Mouse (Mus musculus) cerebellum, adult 18-20 months (tissue): ENCODE results near the gene Gm20661.

ENCODE experiments used
- DNase-seq, 2 experiments: peaks; one replicate each; pipeline ENCODE4 v3.0.0; 2021

Gene Gm20661

DNA sequence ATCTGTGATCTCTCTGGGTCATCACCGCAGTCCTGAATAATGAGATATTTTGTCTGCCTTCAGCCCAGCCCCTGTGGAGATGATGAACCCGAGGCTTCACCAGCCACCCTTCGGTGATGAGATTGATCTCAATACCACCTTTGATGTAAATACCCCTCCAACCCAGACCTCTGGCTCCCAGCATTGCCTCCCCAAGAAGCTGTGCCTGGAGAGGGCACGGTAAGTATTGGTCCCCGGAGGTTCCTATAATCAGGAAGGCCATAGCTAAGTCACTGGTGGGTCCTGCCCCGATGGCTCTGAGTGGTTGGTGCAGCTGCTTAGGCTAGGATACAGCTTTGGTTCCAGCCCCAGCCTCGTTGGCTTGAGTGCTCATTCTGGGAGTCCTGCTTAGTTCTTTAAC lies 14.3 kb upstream of the Gm20661 start:
- DNase-seq = no peak

DNA sequence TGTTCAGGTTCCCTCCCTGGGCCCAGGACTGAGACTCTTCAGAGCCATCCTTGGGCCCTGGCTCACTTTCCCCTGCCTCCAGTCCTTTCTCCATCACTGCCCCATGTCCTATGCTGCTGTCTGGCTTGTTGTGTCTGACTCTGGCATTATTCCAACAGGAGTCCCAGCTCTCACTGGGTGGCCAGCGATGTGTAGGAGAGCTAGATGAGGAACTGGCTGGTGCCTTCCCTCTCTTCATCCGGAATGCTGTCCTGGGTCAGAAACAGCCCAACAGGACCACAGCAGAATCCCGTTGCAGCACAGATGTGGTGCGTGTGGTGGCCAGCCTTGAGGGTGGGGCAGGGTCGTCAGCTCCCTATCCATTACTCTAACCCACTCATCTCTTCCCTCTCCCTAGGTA lies 12.5 kb upstream of the Gm20661 start:
- DNase-seq = no peak

DNA sequence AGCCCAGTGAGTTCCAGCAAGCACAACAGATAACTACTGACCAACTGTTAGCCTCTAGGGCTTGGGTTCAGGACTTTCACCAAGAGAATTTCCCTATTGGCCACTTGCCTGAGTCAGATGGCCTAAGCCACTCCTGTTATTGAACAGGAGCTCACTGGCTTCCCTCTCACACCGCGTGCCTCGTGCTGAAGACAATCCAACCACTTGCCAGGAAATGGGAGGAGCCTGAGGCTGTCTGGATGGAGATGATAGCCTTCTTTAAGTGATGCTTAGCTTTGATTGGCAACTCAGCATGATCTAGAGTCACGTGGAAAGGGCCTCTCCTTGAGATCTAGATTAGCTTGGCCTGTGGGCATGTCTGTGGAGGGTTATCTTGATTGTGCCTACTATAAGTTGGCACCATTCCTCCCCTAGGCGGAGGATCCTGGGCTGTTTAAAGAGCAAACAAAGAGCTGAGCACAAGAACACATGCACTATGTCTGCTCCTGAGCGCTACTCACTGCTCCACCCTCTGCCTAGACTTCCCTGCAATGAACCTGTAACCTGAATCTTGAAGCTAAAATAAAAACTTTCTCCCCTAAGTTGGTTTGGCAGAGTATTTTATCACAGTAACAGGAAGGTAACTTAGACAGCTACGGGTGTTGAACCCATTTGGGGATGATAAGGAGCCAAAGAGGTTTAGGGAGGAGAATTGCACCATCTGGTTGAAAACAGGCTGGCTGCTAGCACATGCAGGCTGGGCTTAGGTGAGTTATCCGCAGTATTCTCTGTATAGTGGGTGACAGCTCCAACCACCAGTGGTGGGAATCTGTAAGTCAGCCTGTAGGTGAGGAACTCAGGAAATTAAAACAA lies 10.9 kb upstream of the Gm20661 start:
- DNase-seq = no peak

DNA sequence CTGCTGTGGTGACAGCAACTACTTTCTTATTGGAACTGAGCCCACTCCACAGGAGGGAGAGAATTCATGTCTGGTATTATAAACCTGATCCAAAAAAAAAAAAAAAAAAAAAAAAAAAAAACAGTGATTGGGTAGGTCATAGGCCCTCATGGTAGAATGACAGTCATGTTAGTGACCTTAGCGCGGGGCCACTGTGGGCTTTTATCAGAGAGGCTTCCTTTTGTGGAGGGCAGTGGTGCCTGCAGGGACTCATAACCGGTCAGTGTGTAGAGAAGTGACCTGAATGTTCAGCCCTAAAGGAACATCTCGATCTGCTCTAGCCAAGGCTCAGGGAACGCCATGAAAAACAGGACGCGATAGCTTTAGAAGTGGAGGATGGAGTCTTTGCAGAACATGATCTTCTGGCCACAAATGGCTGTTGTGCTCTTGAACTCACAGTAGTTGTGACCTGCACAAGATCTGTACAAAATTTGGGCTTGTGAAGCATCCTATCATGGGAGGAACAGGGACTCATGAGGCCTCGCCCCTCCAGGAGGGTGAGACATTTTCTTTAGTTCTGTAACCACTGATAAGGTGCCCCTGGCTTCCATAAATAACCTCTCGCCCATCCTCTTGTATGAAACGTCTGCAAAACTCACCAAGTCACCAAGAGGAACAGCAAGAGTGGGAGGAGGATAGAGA lies 8.2 kb upstream of the Gm20661 start:
- no peak for DNase-seq

DNA sequence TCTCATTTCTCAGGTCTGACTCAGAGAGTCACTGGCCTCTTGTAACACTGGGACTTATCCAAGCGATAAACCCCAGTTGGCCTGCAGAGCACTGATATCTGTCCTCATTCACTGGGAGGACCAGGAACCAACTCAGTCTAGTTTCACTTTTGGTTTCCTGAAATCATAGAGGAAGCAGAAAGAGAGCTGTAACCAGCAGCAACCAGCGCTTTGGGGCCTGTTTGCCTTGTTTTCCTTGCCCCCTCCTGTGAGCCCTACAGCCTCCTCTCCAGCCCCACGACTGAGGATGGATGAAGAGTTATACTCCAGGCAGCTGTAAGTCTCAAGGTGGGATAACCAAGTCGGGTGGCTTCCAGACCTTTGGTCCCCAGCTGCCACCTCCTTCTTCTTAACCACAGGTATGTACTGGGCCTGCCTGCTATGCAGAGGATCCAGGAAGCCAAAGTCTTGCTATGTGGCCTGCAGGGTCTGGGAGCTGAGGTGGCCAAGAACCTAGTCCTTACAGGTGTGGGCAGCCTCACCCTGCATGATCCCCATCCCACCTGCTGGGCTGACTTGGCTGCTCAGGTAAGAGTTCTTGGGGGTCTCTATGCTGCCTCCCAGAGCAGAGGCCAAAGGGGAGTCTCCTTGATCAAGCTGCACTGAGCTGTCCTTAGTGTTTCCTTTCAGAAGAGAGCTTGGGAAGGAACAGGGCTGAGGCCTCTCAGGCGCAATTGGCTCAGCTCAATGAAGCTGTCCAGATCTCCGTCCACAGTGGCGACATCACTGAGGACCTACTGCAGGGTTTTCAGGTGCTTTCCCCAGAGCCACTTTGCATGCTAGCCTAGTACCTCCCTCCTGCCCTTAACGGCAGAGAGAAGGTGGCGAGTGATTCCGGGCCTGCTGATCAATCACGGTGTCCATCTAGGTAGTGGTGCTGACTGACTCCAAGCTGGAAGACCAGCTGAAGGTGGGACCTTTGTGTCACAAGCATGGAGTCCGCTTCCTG lies 7.2 kb upstream of the Gm20661 start, which contains the start of gene Uba7:
Uba7 (plus strand) TSS at position 107 of the 988 bp plus-strand sequence.
- no peak for DNase-seq

DNA sequence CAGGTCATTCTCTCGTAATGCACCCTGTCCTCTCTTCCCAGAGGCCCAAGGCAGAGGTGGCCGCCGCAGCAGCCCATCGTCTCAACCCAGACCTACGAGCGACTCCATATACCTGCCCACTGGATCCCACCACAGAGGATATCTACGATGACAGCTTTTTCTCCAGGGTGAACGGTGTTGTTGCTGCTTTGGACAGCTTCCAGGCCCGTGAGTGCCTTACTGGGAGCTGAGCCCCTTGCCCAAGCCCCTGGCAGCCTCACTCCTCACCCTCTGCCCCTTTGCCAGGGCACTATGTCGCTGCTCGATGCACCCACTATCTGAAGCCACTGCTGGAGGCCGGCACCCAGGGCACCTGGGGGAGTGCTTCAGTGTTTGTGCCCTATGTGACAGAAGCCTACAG lies 4.0 kb upstream of the Gm20661 start:
- no peak for DNase-seq

DNA sequence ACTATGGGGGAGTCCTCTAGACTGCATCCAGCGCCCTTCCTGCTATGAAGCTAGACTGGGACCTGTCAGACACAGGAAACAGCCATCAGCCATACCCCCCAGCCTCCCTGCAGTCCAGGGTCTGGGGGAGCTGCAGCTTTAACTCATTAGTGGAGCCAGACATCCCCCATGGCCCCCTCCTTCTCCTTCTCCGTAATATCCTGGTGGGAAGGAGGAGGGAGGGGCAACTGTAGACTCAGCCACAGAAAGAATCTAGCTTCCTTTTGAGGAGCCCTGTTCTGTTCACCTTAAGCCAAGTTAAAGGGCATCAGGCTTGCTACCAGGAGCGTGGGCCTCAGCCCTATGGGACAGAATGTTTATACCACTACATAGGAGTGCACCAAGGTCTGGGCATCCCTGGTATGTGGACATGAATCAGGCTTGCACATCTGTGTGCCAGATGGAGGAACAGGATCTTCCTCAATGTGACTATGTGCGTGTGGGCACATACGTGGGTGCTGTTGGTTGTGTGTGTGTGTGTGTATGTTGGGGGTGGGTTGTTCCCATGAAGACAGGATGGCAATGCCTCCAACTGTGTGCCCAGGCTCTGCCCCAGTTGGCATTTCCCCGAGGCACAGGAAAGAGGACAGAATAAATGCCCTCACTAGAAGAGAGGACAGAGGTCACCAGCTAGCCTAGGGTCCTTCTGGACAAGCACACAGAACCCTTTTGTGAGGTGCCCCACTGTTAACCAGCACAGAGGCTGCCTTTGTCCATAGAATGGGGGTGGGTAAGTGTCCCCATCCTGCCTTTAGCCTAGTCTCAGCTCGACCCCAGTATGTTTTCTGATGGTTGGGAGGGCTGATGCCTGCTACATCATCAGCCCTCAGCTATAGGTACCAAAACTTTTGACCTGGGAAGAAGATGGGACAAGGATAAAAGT lies 913 bp upstream of the Gm20661 start:
- DNase-seq = no peak

DNA sequence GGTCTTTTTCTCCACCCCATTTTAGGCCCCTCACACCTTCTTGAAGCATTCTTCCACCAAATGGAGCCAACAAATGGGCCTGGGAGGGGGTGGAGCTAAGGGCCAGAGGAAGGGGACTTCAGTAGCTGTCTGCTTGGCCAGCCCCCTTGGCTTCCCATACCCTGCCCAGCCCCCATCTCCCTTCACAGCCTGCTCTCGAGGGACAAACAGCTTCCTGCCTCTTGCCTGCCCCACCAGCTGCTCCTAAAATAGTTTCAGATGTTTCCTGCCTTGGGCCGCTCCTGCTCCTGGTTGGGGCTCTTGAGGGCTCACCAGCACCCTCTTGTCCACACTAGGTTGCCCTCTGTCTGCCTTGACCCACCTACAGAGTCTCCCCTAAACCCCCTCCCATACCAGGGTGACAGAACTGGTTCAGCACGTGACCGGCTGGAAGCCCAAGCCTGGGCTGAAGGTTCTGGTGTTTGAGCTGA lies 598 bp downstream of the Gm20661 start:
- no peak for DNase-seq

DNA sequence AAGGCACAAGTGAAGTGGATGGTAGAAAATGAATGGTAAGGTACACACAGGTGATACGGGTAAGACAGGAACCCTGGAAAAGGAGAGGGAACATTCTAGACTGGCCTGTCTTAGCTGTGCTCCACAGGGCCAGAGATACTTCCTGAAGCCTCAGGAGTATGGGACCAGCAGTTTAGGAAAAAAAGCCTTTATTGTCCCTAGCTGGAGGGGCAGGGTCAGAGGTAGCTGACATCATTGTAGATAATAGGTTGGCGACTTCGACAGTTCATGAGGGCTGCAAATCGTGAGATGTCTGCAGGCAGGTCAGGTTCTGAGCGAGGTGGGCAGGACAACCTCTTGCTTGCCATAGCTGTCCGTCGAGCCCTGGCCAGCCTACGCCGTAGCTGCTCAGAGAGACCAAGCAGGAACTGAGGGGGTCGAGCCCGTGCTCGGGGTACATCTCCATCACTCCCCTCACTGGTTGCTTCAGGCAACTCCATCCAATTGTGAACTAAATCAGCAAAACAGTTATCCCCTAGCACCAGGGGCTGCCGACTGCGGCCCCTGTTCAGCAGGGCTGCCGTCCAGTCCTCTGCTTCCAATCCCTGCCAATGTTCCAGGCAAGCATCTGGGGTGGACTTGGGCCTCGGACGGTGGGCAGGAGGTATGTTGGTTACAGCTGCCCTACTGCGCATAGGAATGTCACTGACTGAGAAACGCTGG lies 1.3 kb downstream of the Gm20661 start:
- DNase-seq = no peak

DNA sequence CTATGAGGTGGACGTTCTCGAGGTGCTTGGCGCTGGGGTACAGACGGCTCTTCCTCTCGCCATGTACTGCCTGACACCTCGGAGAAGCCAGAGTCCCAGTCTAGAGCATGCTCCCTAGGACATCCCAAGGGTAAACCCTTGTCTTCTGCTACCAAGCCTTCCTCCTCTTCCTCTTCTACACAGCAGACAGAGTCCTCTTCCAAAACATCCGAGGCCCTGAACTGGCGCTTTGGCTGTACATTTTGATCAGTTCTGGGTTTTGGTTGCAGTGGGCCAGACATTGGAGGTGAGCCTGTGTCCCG lies 1.8 kb downstream of the Gm20661 start:
- no peak for DNase-seq

DNA sequence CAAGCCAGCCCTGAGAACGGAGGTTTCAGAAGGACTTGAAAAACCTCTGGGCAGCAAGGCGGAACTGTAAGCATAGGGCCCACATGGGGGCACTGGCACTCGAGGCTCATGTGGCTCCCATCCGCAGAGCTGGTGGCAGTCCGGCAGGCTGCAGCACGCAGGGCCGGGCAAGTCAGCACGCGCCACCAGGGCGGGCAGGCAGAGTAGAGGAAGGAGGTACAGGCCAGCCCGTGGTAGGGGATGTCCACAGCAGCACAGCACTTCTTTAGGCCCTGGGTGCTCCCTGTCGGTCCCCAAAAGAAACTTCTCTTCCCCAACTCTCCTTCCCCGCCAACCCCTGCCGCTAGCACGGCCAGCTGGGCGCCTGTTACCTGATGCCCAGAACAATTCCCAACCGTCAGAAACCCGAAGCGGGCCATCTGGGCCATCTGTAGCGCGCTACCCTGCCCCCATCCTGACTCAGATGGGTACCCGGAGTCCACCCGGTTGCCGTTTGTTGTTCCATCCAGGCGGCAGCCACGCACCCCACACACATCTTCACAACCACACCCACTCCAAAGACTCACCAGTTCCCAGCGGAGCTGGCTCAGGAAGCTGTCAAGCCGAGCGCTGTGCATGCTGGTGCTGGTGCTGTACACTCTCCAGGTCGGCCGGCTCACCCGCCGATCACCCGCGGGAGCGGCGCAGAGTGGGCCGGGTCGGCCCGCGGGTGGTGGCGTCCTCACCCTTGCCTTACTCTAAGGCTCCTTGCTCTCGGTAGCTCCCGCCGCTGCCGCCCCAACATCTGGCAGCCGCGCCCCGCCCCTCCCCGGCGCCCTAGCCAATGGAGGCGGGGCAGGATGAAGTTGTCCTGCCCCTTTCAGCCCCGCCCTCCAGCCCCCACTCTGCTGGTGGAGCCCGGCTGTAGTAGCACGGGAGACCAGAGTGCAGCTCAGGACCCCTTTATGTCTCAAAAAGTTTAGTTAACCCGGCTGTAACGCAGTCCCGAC lies 2.6 kb downstream of the Gm20661 start, which contains the start of gene Inka1:
Inka1 (minus strand) TSS at position 749 of the 989 bp plus-strand sequence.
- DNase-seq = peak; percentile 69 to 72

DNA sequence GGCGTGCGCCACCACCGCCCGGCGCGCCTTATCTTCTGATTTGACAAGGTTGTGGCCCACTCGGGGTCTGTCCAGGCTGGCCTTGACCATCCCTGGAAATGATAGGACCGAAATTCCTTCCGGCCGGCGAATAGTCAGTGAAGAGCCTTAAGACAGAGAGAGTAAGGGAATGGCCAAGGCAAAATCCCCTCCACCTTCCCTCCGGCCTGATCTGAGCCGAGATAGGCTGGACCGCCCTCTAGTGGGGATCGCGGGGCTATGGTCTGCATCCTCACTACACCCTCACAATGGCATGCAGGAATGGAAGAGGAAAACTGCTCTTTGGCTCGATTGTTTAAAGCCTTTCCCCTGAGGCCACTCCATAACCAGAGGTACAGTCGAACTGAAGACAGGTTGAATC lies 3.5 kb downstream of the Gm20661 start:
- peak; percentile 84 to 85 for DNase-seq

DNA sequence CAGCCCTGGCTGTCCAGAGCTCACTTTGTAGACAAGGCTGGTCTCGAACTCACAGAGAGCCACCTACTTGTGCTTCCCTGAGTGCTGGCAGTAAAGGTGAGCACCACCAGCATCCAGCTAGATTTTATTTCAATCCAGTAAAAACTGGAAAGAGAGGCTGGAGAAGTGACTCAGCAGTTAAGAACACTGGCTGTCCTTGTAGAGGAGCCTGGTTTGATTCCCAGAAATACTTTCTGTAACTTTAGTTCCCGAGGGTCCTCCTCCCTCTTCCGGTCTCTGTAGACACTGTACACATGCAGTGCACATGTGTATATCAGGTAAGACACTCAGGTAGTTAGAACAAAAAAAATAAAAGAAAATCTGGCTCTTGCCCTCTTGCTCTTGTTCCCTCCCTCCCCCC lies 5.1 kb downstream of the Gm20661 start:
- DNase-seq = no peak

DNA sequence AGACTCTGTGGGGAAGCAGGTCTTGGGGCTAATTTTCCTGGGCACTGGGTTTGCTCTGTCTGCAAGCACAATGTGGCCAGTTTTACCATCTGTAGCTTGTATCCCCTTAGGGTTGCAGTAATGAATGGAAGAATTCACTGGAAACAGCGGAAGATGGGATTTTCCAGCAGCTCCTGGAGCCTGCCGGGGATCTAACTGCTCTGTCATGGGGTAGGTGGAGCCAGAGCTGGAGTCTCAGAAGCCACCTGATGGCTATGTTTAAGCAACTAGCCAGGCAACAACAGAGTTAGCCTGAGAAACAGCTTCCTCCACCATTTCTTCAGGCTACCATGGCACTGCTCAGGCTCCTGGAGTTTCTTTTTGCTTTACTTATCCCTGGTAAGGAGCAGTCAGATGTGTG lies 9.3 kb downstream of the Gm20661 start, which contains the start of gene Cdhr4:
Cdhr4 (plus strand) TSS at position 301 of the 400 bp plus-strand sequence.
- no peak for DNase-seq

DNA sequence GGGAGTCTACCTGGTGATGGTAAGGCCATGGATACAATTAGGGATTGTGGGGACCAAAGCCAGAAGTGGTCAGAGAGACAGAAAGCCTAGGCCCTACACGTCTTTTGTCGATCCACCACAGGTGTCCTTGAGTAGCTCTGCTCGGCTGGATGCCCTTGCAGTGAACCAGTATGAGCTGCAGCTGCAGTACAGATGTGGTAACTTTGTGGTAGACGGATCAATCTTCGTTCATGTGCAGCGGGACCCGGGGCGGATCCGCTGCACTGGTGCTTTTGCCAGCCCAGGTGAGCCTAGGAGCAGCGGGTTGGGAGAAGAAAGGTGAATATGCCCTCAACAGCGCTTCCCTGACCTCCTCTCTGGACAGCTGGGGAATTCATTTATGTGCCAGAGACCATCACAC lies 10.2 kb downstream of the Gm20661 start:
- DNase-seq = no peak

DNA sequence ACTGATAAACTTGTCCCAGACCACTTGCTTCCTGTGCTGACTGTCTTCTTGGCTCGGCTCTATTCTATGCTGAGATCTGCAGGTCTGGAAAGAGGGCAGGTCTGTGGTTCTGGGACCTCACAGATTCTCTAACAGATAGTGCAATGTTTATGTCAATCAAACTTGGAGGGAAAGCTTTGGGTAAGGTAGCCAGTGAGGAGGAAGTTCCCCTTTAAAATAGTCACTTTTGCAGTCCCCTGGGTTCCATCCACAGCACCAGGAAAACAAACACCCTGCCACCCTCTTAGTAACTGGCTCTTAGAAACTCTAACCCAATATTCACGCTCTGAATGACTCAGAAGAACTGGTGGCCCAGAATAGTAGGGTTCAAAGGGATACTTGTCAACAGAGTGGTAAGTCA lies 11.6 kb downstream of the Gm20661 start:
- DNase-seq = no peak

DNA sequence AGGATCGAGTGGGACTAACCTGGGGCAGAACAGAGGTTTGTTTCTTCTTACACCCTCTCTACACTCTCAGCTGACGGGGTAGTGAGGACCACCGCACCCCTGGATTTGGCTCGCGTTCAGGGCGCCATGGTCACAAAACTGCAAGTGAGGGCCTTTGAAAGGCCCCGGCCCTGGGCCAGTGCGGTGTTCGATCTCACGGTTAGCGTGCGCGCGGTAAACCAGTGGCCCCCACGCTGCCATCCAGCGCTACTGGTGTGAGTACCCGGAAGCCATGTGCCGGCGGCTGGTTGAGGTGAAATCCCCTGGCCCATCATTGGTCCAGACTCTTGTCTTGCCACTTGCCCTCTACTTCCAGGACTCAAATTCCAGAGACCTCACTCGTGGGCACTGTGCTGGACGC lies 12.7 kb downstream of the Gm20661 start:
- DNase-seq = no peak

DNA sequence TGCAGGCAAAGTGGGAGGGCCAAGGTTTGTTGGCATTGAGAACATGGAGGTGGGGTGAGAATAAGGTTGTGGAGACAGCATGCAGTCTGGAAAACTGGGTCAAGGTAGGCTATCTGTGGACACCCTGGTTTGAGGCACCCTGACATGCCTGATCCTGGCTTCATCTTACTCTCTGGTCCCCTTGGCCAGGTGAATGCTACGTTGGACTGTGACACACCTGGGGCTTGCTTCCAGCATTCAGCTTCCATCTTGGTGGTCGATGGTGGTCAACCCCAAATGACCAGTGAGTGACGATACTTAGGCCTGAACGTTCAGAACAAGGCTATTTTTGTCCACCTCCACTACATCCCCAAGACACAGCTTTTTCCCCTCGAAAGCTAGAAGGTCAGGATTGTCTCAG lies 13.2 kb downstream of the Gm20661 start, which contains the start of gene Gm20662:
Gm20662 (plus strand) TSS at position 301 of the 400 bp plus-strand sequence.
- DNase-seq = no peak

DNA sequence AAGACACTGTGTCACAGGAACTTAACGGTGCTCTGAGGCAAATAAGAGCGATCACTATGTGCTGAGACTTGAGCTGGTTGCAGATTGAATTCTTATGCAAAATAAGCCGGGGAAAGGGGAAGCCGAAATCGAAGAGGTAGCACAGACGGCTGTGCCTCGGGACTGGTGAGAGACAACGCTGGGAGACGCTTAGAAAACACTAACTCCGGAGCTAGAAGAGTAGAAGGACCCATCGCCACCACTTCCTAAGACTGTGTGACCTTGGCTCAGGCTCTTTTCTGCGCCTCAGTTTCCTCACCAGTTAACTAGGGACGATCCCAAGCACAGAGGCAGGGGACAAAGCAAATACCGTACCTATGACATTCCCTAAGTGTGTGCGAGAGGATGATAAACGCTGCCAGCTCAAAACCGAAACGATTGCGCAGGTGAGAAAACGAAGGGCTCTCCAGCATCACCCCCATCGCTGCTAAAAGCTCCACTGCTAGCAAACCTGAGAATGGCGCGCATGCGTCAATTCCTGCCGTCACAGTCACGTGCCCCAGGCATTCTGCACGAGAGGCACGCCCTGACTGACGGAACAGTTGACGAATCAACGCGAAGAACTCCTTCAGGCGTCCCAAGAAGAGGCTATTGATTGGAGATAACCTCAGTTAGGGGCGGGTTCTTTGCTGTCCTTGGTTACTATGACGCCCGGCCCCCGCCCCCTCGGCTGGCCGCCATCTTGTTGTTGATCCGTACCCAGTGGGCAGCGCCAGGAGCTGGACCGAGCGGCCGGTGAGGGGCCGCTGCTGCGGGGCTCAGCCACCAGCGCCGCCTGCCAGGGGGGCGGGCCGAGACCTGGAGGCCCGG lies 19.3 kb downstream of the Gm20661 start, which contains the start of gene Ip6k1:
Ip6k1 (plus strand) TSS at position 580 of the 849 bp plus-strand sequence.
- DNase-seq = peak; percentile 100
